10 mouse cellular contexts compared by ENCODE assay signal in genomic region chr3:96147950-96148349, GRCm38 (mm10). TPM values are rescaled to one million over a fixed set of nuclear protein-coding genes. Genes with fewer than 3 reads are reported as not detected.
DNase-seq lines count a peak whose midpoint lies in the region; ATAC-seq lines count a peak whose summit lies in the region.
"Had no signal": no experiment of that assay in that cellular context is flagged by ENCODE, and none has a peak within 500 bp of the region (broad histone marks: within the 10 kb centered on the region; RNA-seq: fewer than 3 reads in every experiment).

No protein-coding gene starts in this region.

- no peak overlapping the region for H3K27ac ChIP-seq in hindbrain, embryonic 11.5 days (ENCODE audit: low read depth, low read length)
- no peak overlapping the region for H3K27ac ChIP-seq in hindbrain, embryonic 12.5 days
- H3K27ac ChIP-seq in embryonic facial prominence, embryonic 14.5 days (replicated peaks; ENCODE audit: low read depth, low read length): no peak overlapping the region
- H3K27ac ChIP-seq: embryonic facial prominence, embryonic 12.5 days; macrophage had no signal

- H3K4me2 ChIP-seq in hindbrain, embryonic 11.5 days (replicated peaks; ENCODE audit: low read depth, low read length): no peak overlapping the region
- no peak overlapping the region for H3K4me2 ChIP-seq in hindbrain, embryonic 12.5 days (replicated peaks)
- H3K4me2 ChIP-seq in embryonic facial prominence, embryonic 14.5 days (ENCODE audit: low read depth, low read length): no peak overlapping the region
- H3K4me2 ChIP-seq: embryonic facial prominence, embryonic 12.5 days had no signal

- WGBS in hindbrain, embryonic 11.5 days: 32% methylated on average over 5 of the region's 5 CpGs
- WGBS in hindbrain, embryonic 12.5 days: 31% methylated on average over 5 of the region's 5 CpGs
- WGBS in embryonic facial prominence, embryonic 14.5 days: 14% methylated on average over 5 of the region's 5 CpGs

- no peak overlapping the region for H3K4me3 ChIP-seq in hindbrain, embryonic 11.5 days (ENCODE audit: low read depth, low read length)
- H3K4me3 ChIP-seq in hindbrain, embryonic 12.5 days: no peak overlapping the region
- no peak overlapping the region for H3K4me3 ChIP-seq in embryonic facial prominence, embryonic 14.5 days (ENCODE audit: low read depth, low read length)
- H3K4me3 ChIP-seq: embryonic facial prominence, embryonic 12.5 days had no signal

- peak; percentile 70 for DNase-seq in hindbrain, embryonic 11.5 days (ENCODE audit: low spot score)
- peak; percentile 81 for DNase-seq in CD4-positive, CD25-positive, alpha-beta regulatory T cell, adult 2 months (ENCODE audit: low read depth, low spot score)
- peak; percentile 85 for DNase-seq in embryonic facial prominence, embryonic 14.5 days (ENCODE audit: low spot score)
- peak; percentile 61 to 88 for DNase-seq in layer of hippocampus, adult 18-20 months (ENCODE audit: low spot score in 2 of 2)
- DNase-seq in natural killer cell, adult 2 months (ENCODE audit: low spot score in 2 of 2): peak; percentile 47 to 61
- DNase-seq in urinary bladder, postnatal 10 days (ENCODE audit: low spot score): no peak

- no peaks in the 10 kb centered on the region; the same call in 1 of the 2 replicates for H3K36me3 ChIP-seq in hindbrain, embryonic 11.5 days (ENCODE audit: control insufficient read depth, insufficient read depth, low read length)
- H3K36me3 ChIP-seq in hindbrain, embryonic 12.5 days: peaks cover 43% of the 10 kb centered on the region
- H3K36me3 ChIP-seq in embryonic facial prominence, embryonic 14.5 days (ENCODE audit: control insufficient read depth, insufficient read depth, low read length): peaks cover 48% of the 10 kb centered on the region

- H3K9ac ChIP-seq in hindbrain, embryonic 11.5 days (ENCODE audit: low read depth, low read length): no peak overlapping the region
- no peak overlapping the region for H3K9ac ChIP-seq in hindbrain, embryonic 12.5 days
- H3K9ac ChIP-seq in embryonic facial prominence, embryonic 14.5 days (ENCODE audit: low read depth, low read length): no peak overlapping the region
- H3K9ac ChIP-seq: embryonic facial prominence, embryonic 12.5 days had no signal

- no peaks in the 10 kb centered on the region for H3K4me1 ChIP-seq in hindbrain, embryonic 11.5 days (replicated peaks; ENCODE audit: control insufficient read depth, insufficient read depth, low read length)
- H3K4me1 ChIP-seq in hindbrain, embryonic 12.5 days: no peaks in the 10 kb centered on the region
- H3K4me1 ChIP-seq in embryonic facial prominence, embryonic 14.5 days (ENCODE audit: control insufficient read depth, insufficient read depth, low read length): no peaks in the 10 kb centered on the region
- H3K4me1 ChIP-seq: embryonic facial prominence, embryonic 12.5 days had no signal

- ATAC-seq in hindbrain, embryonic 11.5 days (ENCODE audit: low FRiP score): no peak
- ATAC-seq in hindbrain, embryonic 12.5 days (ENCODE audit: low FRiP score): no peak
- ATAC-seq in activated CD4-positive, CD25-positive, alpha-beta regulatory T cell, adult 4 months: peak; percentile 54
- peak; percentile 22; the same call in 1 of the 2 replicates for ATAC-seq in embryonic facial prominence, embryonic 14.5 days (ENCODE audit: low read depth)

- no peaks in the 10 kb centered on the region for H3K27me3 ChIP-seq in hindbrain, embryonic 11.5 days (ENCODE audit: control insufficient read depth, insufficient read depth, low read length)
- H3K27me3 ChIP-seq in hindbrain, embryonic 12.5 days: no peaks in the 10 kb centered on the region
- no peaks in the 10 kb centered on the region for H3K27me3 ChIP-seq in embryonic facial prominence, embryonic 14.5 days (replicated peaks; ENCODE audit: control insufficient read depth, insufficient read depth, low read length)
- H3K27me3 ChIP-seq: embryonic facial prominence, embryonic 12.5 days had no signal

- H3K9me3 ChIP-seq in hindbrain, embryonic 11.5 days (ENCODE audit: control insufficient read depth, low read length): no peaks in the 10 kb centered on the region
- no peaks in the 10 kb centered on the region for H3K9me3 ChIP-seq in hindbrain, embryonic 12.5 days (replicated peaks)
- H3K9me3 ChIP-seq in embryonic facial prominence, embryonic 14.5 days (ENCODE audit: control insufficient read depth, low read length): no peaks in the 10 kb centered on the region
- H3K9me3 ChIP-seq: embryonic facial prominence, embryonic 12.5 days had no signal

RNA-seq across cellular contexts. Expression of gene Mtmr11, which starts 13.9 kb away (rescaled TPM):
- polyA plus RNA-seq in hindbrain, embryonic 11.5 days (2014; fragmentation: Nextera tagmentation; extraction: Ambion mirVana): 14.1 and 16.0 TPM in 2 replicates
- polyA plus RNA-seq in hindbrain, embryonic 12.5 days (2016; fragmentation: Nextera tagmentation; extraction: Ambion mirVana): 20.8 and 23.0 TPM in 2 replicates
- polyA plus RNA-seq in activated CD4-positive, CD25-positive, alpha-beta regulatory T cell, adult 4 months (2017; shearing (Covaris generic)): 1 to 10 TPM in 1 of 2 experiments, under 1 TPM in 1; 0.62 to 2.0 TPM
- 19.7 and 24.6 TPM in 2 replicates for polyA plus RNA-seq in embryonic facial prominence, embryonic 14.5 days (2014; fragmentation: Nextera tagmentation; extraction: Ambion mirVana)
- total RNA-seq in layer of hippocampus, adult 18-20 months (2021): 1 to 10 TPM; 4.0 to 6.8 TPM

RNA-seq across cellular contexts. Expression of gene Sf3b4, which starts 24.2 kb away (rescaled TPM):
- 187 and 199 TPM in 2 replicates for polyA plus RNA-seq in hindbrain, embryonic 11.5 days (2014; fragmentation: Nextera tagmentation; extraction: Ambion mirVana)
- 164 and 170 TPM in 2 replicates for polyA plus RNA-seq in hindbrain, embryonic 12.5 days (2016; fragmentation: Nextera tagmentation; extraction: Ambion mirVana)
- polyA plus RNA-seq in activated CD4-positive, CD25-positive, alpha-beta regulatory T cell, adult 4 months (2017; shearing (Covaris generic)): 10 to 100 TPM; 65.6 to 75.0 TPM
- polyA plus RNA-seq in embryonic facial prominence, embryonic 14.5 days (2014; fragmentation: Nextera tagmentation; extraction: Ambion mirVana): 152 and 158 TPM in 2 replicates
- total RNA-seq in layer of hippocampus, adult 18-20 months (2021): 10 to 100 TPM; 50.4 to 51.0 TPM

RNA-seq across cellular contexts. Expression of gene Sv2a, which starts 33.0 kb away (rescaled TPM):
- 10.8 and 13.0 TPM in 2 replicates for polyA plus RNA-seq in hindbrain, embryonic 11.5 days (2014; fragmentation: Nextera tagmentation; extraction: Ambion mirVana)
- 44.5 and 44.9 TPM in 2 replicates for polyA plus RNA-seq in hindbrain, embryonic 12.5 days (2016; fragmentation: Nextera tagmentation; extraction: Ambion mirVana)
- 1 to 10 TPM in 1 of 2 experiments, under 1 TPM in 1; 0.83 to 1.9 TPM for polyA plus RNA-seq in activated CD4-positive, CD25-positive, alpha-beta regulatory T cell, adult 4 months (2017; shearing (Covaris generic))
- 4.4 and 6.1 TPM in 2 replicates for polyA plus RNA-seq in embryonic facial prominence, embryonic 14.5 days (2014; fragmentation: Nextera tagmentation; extraction: Ambion mirVana)
- total RNA-seq in layer of hippocampus, adult 18-20 months (2021): 100 to 1,000 TPM; 359 to 373 TPM

RNA-seq across cellular contexts. Expression of gene Otud7b, which starts 43.6 kb away (rescaled TPM):
- 10.0 and 10.8 TPM in 2 replicates for polyA plus RNA-seq in hindbrain, embryonic 11.5 days (2014; fragmentation: Nextera tagmentation; extraction: Ambion mirVana)
- 17.3 and 18.2 TPM in 2 replicates for polyA plus RNA-seq in hindbrain, embryonic 12.5 days (2016; fragmentation: Nextera tagmentation; extraction: Ambion mirVana)
- polyA plus RNA-seq in activated CD4-positive, CD25-positive, alpha-beta regulatory T cell, adult 4 months (2017; shearing (Covaris generic)): 10 to 100 TPM in 1 of 2 experiments, 1 to 10 TPM in 1; 8.0 to 12.0 TPM
- 17.6 and 20.0 TPM in 2 replicates for polyA plus RNA-seq in embryonic facial prominence, embryonic 14.5 days (2014; fragmentation: Nextera tagmentation; extraction: Ambion mirVana)
- total RNA-seq in layer of hippocampus, adult 18-20 months (2021): 10 to 100 TPM; 40.1 to 40.8 TPM

Comparison
In these comparisons a context has a peak if more than half of its experiments do, and no peak if none do; other contexts are left out.
1. ATAC-seq: peak in activated CD4-positive, CD25-positive, alpha-beta regulatory T cell, adult 4 months (single experiment) and embryonic facial prominence, embryonic 14.5 days (single experiment); none in hindbrain, embryonic 11.5 days (single experiment) and hindbrain, embryonic 12.5 days (single experiment).